Mouse (Mus musculus): ENCODE measurements around the gene Pcbp1.
"Not testable (repeated sequence)": the region's sequence is repeated elsewhere in the genome, so short reads cannot be mapped to it uniquely, and the experiment has no call there.

The Pcbp1 gene

GRCm38 (mm10) chr6:86494767-86495166, 31.4 kb downstream of the Pcbp1 start:
- no peak for DNase-seq (ENCODE audit: low spot score in 2 of 2)

GRCm38 (mm10) chr6:86493469-86494263, 32.5 kb downstream of the Pcbp1 start:
- DNase-seq (ENCODE audit: low spot score in 2 of 2): no peak

GRCm38 (mm10) chr6:86490413-86490812, 35.7 kb downstream of the Pcbp1 start:
- not testable (repeated sequence) for DNase-seq (ENCODE audit: low spot score in 2 of 2)

DNA sequence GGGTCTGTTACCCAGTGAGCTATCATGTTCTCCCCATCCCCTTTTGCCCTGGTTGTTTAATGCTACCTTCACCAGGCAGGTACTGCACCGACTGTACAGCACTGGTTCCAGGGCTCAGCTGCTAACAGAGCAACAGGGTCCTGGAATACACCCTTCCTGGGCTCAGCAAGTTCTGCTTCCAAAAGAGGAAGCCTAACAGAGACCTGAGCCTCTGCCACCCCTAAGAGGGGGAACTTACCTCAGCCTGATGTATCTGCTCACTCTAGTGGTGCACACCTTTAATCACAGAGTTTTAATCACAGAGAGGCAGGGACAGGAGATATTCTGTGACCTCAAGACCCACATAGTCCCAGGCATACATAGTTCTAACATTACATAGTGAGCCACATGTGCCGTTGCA, 36.2 kb downstream of the Pcbp1 start:
- DNase-seq (ENCODE audit: low spot score in 2 of 2): no peak

- DNase-seq (ENCODE audit: low spot score in 2 of 2): peak in 1 of 2 experiments; percentile 35
Measured at GRCm38 (mm10) chr6:86488149-86488485, 38.0 kb downstream of the Pcbp1 start.

DNA sequence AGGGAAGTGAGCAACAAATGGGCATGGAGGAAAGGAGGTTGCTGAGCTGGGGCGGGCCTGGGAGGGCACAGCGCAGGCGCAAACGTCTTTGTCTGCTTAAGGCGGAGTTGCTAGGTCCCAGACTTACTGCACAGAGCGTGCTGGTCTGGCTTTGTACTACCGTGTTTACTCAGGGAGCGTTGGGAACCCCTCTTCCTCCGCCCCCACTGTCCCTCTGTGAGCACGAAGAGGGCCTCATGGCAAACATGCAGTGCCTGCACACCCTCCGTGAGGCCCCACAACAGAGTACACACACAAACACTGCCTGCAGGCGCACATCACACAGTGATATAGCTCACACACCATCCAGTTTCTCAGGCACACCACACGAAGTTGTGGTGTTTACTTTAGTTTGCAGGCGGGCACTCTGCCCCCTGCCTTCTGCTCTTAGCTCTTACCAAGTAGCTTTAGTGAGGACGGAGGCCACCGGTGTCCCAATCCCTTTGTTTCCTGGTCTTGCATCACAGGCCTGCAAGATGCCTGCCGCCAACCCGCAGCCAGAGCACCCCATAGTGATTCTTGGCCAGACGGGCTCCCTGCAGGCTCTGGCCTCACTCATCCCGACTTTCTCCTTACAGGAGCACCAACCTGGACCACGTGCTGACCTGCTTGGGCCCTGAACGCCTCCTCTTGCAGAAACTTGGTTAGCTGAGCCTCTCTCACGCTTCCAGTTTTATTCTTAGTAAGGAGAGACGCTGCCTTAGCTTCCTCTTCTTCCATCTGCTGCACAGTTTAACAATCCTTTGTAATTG, 38.6 kb downstream of the Pcbp1 start:
- DNase-seq (ENCODE audit: low spot score in 2 of 2): peak; percentile 85 to 87

DNA sequence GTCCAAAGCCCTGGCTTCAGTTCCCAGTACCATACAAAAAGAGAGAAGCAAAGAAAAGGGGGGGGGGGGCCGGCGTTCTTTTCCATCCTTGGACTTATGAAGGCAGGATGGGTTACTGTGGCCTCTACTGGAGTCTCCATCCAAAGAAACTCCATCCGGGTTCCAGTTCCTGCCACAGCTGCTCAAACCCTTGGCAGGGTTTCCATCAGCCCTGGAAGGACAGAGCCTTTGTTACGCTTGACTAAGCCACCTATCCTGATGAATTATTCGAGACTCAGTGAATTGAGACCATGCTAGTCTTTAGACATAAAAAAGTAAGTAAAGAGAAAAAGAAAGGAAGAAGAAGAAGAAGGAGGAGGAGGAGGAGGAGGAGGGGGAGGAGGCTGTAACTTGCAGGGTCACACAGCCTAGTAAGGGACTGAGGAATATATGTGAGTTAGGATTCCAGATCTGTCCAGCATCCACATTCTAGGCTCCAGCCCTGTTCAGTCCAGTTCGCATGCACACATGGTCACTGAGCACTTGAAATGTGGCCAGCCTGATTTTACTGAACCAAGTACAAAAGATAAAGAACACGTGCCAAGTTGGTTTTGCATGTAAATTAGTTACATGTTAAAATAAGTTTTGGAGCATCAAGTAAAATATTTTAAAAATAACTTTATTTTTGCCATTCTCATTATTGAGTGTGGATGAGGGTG, 40.0 kb downstream of the Pcbp1 start:
- DNase-seq (ENCODE audit: low spot score in 2 of 2): no peak

- DNase-seq (ENCODE audit: low spot score in 2 of 2): no peak
Measured at GRCm38 (mm10) chr6:86481871-86482270, 44.2 kb downstream of the Pcbp1 start.

DNA sequence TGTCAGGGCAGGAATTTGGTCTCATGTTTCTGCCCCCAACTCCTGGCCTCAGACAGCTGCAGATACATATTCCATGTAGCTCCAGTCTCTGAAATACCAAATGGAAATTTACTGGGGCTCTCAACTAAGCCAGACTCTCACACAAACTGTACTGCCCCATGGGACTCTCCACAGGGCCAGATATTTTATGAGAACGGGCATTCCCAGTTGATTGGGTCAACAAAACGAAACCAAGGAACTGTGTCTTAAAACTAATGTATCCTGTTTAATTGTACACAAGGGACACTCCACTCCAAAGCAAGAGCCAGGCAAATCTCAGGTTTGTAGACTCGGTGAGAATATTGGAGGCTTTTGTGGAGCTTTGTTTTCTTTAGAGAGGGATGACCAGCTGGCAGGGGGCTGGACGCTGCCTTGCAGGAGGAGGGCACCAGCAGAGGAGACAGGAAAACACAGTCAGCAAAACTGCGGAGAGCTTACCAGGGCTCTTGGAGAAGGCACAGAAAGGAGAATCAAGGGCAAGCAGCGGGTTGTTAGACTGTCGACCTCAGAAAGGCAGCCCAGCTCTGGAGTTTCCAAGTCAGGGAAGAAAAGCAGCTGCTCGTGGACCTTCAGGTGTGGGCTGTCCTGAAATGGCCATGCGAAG, 45.8 kb downstream of the Pcbp1 start:
- DNase-seq (ENCODE audit: low spot score in 2 of 2): peak in 1 of 2 experiments; percentile 41

DNA sequence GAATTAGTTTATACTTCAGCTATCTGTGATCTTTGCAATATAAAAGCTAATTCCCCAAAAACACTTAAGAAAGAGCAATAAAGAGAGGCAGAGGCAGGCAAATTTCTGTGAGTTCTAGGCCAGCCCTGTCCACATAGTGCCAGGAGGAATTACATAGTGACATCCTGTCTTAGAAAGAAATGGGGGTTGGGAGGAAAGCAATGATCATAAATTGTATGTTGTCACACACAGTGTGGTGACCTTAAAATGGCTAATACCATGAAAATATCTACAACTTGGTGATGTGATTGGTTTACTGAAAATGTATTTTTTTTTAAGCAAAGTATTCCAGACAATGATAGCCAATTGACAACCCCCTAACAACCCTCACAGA, 46.3 kb downstream of the Pcbp1 start:
- no peak for DNase-seq (ENCODE audit: low spot score in 2 of 2)

- DNase-seq (ENCODE audit: low spot score in 2 of 2): no peak
Measured at GRCm38 (mm10) chr6:86479311-86479710, 46.8 kb downstream of the Pcbp1 start.

- no peak for DNase-seq (ENCODE audit: low spot score in 2 of 2)
Measured at GRCm38 (mm10) chr6:86476931-86477330, 49.2 kb downstream of the Pcbp1 start.

DNA sequence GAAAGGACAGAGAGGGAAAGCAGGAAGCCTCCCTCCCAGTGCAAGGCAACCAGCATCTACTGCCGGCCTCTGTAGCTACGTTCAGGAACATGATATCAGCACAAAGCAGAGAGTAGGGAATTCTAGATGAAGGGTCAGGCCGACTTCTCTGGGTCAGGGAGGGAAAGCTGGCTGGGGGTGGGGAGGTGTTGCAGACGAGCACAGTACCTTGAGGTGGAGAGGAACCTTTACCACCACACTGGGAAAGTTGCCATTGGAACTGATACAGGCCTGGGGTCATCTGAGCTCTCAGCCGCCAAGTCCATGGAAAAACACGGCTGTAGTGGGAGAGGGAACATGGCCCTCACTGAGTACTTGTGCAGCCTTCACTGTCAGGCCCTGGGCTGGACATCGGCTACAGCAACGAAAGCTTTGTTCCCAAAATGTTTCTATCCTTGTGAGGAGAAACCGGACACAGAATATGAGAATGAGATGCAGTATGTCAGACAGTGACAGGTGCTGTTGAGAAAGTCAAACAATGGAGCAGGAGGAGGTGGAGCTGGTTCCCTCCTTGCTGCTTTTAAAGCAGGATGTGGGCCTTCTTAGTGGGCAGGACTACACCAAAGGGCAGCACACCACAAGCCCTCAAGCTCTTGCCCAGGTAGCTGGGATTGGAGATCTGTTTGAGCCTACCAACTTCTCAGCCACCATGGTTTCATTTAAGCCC, 50.5 kb downstream of the Pcbp1 start:
- no peak for DNase-seq (ENCODE audit: low spot score in 2 of 2)

DNA sequence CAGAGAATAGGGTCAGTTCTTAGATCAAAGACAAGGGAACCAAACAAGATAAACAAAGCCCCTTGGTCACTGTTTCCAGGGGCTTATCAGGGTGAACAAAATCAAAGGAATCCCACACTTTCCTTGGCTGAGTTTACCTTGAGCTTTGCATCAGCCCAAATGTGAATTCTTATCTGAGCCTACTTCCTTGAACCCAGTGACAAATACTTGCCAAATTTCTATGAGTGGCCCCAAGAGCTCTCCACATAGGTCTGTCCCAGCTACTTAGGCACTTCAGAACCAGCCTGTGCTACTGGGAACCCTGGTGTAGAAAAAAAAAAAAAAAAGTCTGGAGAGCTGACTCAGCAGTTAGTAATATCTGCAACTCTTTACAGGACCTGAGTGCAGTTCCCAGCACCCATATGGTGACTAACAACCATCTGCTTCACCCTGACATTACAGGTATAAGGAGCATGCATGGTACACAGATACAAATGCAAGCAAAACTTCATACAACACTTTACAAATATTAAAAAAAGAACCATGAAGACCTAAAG, 51.4 kb downstream of the Pcbp1 start:
- no peak for DNase-seq (ENCODE audit: low spot score in 2 of 2)
